15 mouse cellular contexts compared by ENCODE assay signal in the genomic region with DNA sequence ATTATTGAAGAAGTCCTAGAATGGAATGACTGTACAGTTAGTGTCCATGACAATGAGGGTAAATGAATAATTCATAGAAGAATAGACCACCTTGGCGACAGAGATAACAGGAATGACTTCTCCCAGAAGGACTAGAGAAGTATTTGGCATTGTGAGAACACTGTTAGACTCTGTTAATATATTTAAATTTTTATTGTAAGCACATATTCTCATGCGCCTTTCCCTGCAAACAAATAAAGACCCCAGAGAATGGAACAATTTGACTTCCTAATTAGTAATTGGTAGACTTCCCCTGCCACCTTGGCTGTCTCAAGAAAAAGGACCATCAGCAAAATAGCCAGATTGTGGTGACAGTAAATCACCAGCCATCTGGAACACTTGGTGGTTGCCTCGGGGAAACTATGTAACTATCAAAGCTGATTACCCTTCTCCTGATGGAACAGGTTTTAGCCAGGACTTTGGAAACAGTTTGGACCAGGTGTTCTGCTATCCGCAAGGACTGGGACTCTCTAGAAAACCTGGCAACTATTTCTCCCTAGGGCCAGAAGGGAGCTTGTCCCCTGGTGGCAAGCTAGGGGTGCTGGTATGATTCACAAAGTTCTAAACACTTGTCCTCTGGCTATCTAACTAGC.
DNase-seq lines count a peak whose midpoint lies in the region; ATAC-seq lines count a peak whose summit lies in the region.
"Had no signal": no experiment of that assay in that cellular context is flagged by ENCODE, and none has a peak within 500 bp of the region (broad histone marks: within the 10 kb centered on the region; RNA-seq: fewer than 3 reads in every experiment).

No protein-coding gene starts in this region.

- no peak overlapping the region for H3K27ac ChIP-seq in hindbrain, embryonic 13.5 days
- no peak overlapping the region for H3K27ac ChIP-seq in hindbrain, embryonic 14.5 days
- H3K27ac ChIP-seq: neural tube, embryonic 15.5 days had no signal

- H3K36me3 ChIP-seq in hindbrain, embryonic 13.5 days, result no peaks in the 10 kb centered on the region
- no peaks in the 10 kb centered on the region for H3K36me3 ChIP-seq in hindbrain, embryonic 14.5 days (replicated peaks; ENCODE audit: control insufficient read depth, insufficient read depth)
- H3K36me3 ChIP-seq in megakaryocyte, embryonic 14.5 days (replicated peaks; ENCODE audit: low read length), result no peaks in the 10 kb centered on the region
- H3K36me3 ChIP-seq: G1E; neural tube, embryonic 15.5 days had no signal

- no peak overlapping the region for H3K4me2 ChIP-seq in hindbrain, embryonic 13.5 days
- no peak overlapping the region for H3K4me2 ChIP-seq in hindbrain, embryonic 14.5 days (replicated peaks)
- H3K4me2 ChIP-seq: neural tube, embryonic 15.5 days had no signal

- no peak overlapping the region for H3K4me3 ChIP-seq in hindbrain, embryonic 13.5 days
- H3K4me3 ChIP-seq in hindbrain, embryonic 14.5 days (replicated peaks; ENCODE audit: low read length), result no peak overlapping the region
- peak overlapping the region; percentile 2 for H3K4me3 ChIP-seq in megakaryocyte, embryonic 14.5 days (replicated peaks)
- H3K4me3 ChIP-seq: myocyte; neural tube, embryonic 15.5 days had no signal

- ATAC-seq in hindbrain, embryonic 13.5 days (ENCODE audit: low FRiP score), result peak; percentile 46; the same call in 1 of the 2 replicates
- no peak for ATAC-seq in hindbrain, embryonic 14.5 days (ENCODE audit: low FRiP score)
- no peak for ATAC-seq in megakaryocyte, adult 5-6 weeks (ENCODE audit: poor library complexity, severe bottlenecking)
- peak; percentile 13; the same call in 1 of the 2 replicates for ATAC-seq in granulocyte monocyte progenitor cell, adult 5-6 weeks (replicated peaks; ENCODE audit: poor library complexity, severe bottlenecking)
- no peak for ATAC-seq in CD4-positive, CD25-positive, alpha-beta regulatory T cell, adult 4 months

- WGBS in hindbrain, embryonic 13.5 days, result 61% methylated on average over 4 of the region's 4 CpGs
- WGBS in hindbrain, embryonic 14.5 days, result 48% methylated on average over 4 of the region's 4 CpGs

- no peaks in the 10 kb centered on the region for H3K27me3 ChIP-seq in hindbrain, embryonic 13.5 days
- H3K27me3 ChIP-seq in hindbrain, embryonic 14.5 days (ENCODE audit: control insufficient read depth, insufficient read depth, low read length), result no peaks in the 10 kb centered on the region
- no peaks in the 10 kb centered on the region for H3K27me3 ChIP-seq in megakaryocyte, embryonic 14.5 days (replicated peaks)
- H3K27me3 ChIP-seq: neural tube, embryonic 15.5 days had no signal

- no peaks in the 10 kb centered on the region for H3K4me1 ChIP-seq in hindbrain, embryonic 13.5 days (replicated peaks)
- no peaks in the 10 kb centered on the region for H3K4me1 ChIP-seq in hindbrain, embryonic 14.5 days (replicated peaks; ENCODE audit: control insufficient read depth, insufficient read depth, low read length)
- H3K4me1 ChIP-seq in megakaryocyte, embryonic 14.5 days, result peaks cover 30% of the 10 kb centered on the region
- H3K4me1 ChIP-seq: neural tube, embryonic 15.5 days had no signal

- H3K9ac ChIP-seq in hindbrain, embryonic 13.5 days, result no peak overlapping the region
- H3K9ac ChIP-seq in hindbrain, embryonic 14.5 days, result no peak overlapping the region
- H3K9ac ChIP-seq: neural tube, embryonic 15.5 days had no signal

- no peak for DNase-seq in hindbrain, embryonic 14.5 days (ENCODE audit: low spot score)
- DNase-seq in cerebellum, postnatal 10 days, result peak; percentile 40 to 51
- no peak for DNase-seq in lung, postnatal 4 days
- DNase-seq: gastrocnemius, postnatal 25 days; layer of hippocampus, postnatal 36 days; lung, adult 2 months; thymus, postnatal 4 days had no signal

- H3K9me3 ChIP-seq in hindbrain, embryonic 13.5 days, result no peaks in the 10 kb centered on the region
- H3K9me3 ChIP-seq in hindbrain, embryonic 14.5 days (ENCODE audit: control insufficient read depth, low read length), result no peaks in the 10 kb centered on the region
- H3K9me3 ChIP-seq in megakaryocyte, embryonic 14.5 days, result no peaks in the 10 kb centered on the region
- H3K9me3 ChIP-seq: G1E; neural tube, embryonic 15.5 days had no signal

Comparison
In these comparisons a context has a peak if more than half of its experiments do, and no peak if none do; other contexts are left out.
1. ATAC-seq: peak in hindbrain, embryonic 13.5 days (single experiment) and granulocyte monocyte progenitor cell, adult 5-6 weeks (single experiment); none in hindbrain, embryonic 14.5 days (single experiment), megakaryocyte, adult 5-6 weeks (single experiment) and CD4-positive, CD25-positive, alpha-beta regulatory T cell, adult 4 months (single experiment).
2. DNase-seq: peak in cerebellum, postnatal 10 days (2 of 2); none in hindbrain, embryonic 14.5 days (single experiment) and lung, postnatal 4 days (0 of 2).